Mouse (Mus musculus) adipocyte (in vitro differentiated cells): ENCODE measurements around the gene Ralgapb.

ENCODE experiments used
- DNase-seq: peaks from one replicate; pipeline ENCODE4 v3.0.0-alpha.2; 2016; ENCODE audit warnings: low spot score

The Ralgapb gene

DNA sequence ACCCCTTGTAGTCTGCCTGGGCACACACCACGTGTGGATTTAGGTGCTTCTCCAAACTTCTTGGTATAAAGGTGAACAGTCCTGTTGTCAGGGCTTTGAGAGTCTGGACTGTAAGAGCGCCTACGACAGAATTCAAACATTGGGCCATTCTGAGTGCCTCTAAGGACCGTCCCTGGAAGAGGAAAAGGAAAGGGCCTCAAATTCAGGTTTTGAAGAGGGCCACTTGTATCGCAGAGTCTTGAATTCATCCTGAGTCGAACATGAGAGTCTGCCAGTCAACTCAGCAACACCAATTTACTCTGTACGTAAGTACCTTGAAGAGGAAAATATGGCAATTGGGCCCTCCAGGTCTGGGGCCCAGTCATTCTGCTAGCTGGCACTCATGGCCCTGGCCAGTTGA is 6.7 kb upstream of the Ralgapb start:
- no peak for DNase-seq

DNA sequence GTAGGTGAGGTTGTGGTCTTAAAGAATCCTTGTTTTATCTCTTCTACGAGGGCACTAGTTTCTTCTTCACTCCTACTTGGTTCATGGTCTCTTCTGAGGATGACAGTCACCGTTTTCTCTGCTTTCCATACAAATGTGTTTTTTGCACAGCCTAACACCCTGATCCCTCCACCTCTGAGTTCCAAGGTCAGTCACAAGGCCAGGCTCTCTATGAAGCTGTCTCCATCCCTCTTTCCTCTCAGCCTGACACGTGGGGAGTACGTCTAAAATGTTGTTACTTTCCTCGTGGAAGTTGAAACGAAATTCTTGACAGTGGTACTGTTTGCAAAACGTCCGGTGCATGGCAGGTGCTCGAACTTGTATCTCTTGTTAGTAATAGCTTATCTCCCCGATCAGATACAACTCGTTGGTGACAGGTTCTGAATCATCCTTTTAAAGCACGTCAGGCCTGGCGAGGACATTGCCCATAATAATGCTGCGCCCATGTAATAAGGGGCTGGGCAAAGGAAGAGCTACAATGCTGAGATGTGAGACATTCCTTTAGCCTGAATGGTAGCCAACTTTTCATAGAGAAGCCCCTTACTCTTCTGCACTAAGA is 552 bp upstream of the Ralgapb start:
- no peak for DNase-seq

DNA sequence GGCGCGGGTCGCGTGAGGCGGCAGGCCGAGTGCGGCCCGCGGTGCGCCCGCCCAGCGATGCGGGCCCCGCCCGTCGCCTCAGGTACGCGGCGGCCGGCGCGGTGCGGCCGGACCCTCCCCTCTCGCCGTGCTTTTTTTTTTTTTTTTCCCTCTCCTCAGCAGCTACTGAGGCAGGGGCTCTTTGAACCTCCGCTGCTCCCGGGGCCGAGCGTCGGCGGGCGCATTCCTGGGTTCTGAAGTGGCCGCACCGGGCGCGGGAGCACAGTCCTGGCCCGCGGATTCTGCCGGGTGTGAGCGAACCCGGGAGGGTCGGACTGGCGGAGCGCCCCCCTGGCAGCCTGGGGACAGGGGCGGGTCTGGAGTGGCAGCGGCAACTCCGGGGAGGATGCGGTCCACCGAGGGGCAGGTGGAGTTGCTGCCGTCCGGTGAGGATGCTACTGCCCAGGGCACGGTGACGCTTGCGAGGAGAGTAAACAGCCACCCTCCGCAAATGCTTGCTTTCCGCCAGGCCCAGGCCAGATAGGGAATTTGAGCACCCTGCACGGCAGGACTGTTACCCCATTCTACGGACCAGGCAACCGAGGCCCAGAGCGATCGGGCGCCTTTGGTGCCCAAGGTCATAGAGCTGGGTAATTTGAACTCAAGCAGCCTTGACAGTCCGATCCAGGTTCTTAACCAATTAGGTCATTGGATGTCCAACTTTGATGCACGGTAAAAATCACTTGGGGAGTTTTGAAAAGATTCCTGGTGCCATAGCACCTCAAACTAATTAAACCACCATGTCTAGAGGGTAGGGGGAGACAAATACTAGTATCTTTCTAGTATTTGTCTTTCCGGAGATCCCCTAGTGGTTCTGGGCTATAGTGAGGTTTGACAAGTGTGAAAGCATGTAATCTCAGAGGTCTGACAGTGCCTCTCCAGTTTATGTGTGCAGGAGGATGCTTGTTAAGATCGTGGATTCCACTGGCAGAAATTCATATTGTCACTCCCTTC is 670 bp downstream of the Ralgapb start:
- DNase-seq: peak; percentile 27

DNA sequence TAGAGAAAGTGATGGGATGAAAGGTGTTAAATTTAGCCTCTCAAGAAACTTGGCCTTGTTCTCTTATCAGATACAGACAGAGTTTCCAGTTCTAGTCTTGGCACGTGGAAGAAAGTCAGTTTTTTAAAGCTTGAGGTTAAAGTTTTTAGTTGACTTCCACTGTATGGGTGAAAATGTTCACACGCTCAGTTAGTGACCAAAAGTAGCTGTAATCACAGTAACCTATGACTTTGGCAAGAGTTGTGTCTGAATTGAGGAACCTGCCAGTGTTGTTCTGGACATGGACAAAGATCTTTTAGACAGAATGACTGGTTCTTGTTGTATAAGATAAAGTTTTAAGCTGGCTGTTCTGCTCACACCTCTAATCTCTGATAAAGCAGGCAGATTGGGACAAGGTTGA is 3.6 kb downstream of the Ralgapb start:
- peak; percentile 39 for DNase-seq

DNA sequence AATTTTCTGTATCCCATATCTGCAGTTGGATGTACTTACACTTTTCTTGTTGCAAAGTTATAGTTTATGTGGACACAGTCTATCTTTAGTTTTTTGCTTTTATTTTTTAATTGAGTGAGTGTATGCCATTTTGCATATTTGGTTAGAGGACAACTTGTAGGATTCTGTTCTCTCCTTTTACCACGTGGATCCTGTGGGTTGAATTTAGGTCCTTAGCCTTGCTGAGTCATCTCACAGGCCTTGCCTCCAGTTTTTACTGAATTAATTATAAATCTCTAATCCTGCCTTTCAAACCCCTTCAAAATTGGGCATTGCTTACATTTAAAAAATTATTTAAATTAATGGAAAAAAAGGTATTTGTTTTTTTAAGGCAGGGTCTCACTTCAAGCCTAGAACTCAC is 6.2 kb downstream of the Ralgapb start:
- DNase-seq: no peak

DNA sequence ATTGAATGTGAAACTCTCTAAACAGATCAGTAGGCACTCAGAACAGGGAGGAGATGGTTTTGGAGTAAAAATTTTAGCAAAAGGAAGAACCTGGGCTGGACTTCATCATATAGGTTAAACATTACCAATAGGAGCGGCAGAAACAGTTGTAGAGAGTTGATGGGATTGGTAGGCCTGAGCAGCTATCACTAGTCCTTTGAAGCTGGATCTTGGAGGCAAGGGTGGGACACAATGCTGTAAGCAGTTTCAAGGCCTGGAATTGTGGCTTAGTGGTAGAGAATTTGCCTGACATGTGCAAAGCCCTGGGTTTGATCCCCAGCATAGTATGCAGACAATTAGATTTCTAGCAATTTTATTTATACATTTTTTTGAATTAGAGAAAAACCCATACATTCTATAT is 9.0 kb downstream of the Ralgapb start:
- DNase-seq: no peak

DNA sequence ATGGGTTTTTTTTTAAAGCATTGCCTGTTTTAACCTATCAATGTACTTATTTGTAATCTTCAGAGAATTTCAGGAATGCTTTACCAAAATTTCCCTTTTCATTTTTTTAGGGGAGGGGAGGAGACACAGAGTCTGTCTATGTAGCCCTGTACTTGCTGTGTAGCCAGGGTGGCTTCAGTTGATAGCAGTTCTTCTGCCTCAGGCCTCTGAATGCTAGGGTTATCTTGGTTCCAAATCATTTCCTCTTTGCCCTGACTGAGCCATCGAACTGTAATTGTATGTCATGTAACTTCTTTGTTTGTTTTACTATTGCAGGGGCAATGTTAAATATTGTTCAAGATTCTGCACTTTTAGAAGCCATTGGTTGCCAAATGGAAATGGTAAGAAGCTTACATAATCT is 36.2 kb downstream of the Ralgapb start:
- DNase-seq: no peak

DNA sequence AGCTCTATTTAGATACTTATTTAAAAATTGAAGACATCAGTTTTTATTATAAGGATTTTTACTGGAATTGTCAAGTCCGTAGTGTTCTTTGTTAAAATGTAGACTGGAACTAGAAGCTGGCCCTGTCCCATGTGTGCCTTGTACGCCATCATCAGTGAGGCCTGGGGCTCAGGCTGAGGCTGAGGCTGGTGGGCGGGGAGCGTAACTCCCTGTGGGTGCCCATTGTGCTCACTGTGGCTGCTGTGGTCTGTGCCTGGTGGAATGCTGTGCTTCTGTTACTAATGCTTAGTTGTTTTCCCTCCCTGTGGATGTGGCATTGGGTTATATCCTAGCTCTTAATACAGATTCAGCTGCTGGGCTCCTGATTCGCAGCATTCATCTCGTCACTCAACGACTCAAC is 40.2 kb downstream of the Ralgapb start:
- no peak for DNase-seq

DNA sequence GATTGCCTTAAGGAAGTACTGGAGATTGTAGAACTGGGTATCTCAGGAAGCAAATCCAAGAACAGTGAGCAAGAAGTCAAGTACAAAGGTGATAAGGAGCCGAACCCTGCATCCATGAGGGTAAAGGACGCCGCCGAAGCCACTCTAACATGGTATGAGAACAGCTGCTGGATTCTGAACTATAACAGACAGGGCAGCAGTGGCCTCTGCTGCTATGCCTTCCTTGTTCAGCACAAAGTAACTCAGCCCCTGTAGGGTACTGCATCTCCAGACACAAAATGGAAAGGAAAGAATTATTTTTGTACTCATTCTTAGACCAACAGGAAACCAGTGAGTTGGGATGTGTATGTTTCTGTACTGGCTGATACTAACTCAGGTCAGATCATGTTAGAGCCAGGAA is 46.8 kb downstream of the Ralgapb start:
- no peak for DNase-seq

DNA sequence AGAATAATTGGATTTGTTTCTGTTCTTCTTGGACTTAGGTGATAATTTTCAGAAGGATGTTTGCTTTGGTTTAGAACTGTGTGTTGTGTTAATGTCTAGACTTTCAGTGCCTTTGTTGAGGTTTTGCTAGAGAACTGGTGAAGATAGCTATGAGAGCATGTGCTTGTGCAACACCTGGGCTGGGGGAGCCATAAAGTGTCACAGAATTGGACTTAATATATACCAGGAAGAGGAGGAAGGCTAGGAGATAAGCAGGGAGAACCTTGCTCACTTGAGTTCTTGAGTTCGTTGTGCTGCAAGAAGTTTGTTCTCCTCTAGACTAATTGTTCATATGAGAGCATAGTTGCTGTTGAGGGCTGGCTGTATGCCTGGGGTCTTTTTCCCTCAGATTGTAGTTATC is 48.0 kb downstream of the Ralgapb start:
- no peak for DNase-seq

DNA sequence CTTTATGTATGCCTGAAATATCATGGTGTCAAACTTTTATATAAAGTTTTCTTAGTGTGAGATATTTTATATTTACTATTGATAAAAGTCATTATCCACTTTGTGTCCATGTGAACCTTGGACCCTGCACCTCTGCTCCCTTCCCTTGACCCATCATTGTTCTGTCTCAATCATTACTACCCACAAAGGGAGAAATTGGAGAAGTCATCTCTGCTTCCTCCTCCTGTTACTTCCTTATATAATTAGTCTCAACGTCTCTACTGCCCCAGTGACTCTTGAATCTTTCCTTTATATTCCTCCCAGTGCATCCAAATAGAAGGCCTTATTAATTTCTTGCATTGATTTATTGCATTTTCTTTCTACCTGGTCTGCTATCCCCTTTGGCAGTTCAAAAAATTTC is 52.8 kb downstream of the Ralgapb start:
- no peak for DNase-seq

DNA sequence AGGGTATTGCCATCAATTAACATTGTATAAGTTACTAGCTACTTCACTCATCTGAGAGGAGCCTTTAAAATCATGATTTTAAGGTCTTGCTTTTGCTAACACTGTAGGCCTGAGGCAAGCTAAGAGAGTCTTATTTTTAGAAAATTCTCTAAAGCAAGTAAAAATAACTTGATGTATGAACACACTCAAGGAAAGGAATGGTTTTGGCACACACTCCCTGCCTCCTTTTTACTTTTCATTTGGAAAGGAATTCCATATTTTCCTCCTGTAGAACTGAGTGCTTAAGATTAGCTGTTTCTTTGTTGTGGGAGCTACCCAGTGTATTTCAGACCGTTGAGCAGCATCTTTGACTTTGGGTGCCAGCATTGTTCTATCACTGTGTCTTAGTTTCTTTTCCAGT is 64.5 kb downstream of the Ralgapb start:
- DNase-seq: no peak

DNA sequence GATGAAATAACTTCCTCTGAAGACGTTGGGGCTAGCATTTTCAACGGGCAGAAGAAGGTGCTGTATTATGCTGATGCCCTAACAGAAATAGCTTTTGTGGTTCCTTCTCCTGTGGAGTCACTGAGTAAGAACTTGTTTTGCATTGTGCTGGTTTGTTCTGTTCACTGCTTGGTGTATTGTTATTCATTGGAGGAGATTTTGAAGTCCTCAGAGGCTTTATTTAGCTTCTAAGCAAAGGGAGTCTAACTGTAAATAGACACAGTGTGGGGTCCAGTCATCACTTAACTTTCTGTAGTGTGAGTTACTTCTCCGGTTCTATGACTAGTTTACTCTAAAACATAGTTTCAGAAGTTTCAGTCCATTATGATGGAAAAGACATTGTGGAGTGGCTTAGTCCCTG is 68.0 kb downstream of the Ralgapb start:
- no peak for DNase-seq

DNA sequence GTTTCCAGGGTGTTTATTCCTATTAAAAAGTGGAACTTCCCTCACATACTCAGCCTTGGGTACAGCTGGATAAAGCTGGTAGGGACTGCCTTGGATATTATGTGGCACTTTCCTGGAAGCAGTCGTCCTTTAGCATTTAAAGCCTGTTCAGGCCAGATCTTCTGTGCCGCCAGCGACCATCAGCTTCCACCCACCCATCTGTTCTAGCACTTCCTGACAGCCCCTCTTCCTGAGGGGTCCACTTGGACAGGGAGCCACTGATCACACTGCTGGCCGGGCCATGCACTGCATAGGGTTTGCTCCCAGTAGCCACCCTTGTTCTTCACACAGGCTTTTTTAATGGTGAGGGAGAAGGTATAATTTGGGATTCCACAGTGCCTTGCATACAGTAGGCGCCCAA is 88.8 kb downstream of the Ralgapb start:
- DNase-seq: no peak

DNA sequence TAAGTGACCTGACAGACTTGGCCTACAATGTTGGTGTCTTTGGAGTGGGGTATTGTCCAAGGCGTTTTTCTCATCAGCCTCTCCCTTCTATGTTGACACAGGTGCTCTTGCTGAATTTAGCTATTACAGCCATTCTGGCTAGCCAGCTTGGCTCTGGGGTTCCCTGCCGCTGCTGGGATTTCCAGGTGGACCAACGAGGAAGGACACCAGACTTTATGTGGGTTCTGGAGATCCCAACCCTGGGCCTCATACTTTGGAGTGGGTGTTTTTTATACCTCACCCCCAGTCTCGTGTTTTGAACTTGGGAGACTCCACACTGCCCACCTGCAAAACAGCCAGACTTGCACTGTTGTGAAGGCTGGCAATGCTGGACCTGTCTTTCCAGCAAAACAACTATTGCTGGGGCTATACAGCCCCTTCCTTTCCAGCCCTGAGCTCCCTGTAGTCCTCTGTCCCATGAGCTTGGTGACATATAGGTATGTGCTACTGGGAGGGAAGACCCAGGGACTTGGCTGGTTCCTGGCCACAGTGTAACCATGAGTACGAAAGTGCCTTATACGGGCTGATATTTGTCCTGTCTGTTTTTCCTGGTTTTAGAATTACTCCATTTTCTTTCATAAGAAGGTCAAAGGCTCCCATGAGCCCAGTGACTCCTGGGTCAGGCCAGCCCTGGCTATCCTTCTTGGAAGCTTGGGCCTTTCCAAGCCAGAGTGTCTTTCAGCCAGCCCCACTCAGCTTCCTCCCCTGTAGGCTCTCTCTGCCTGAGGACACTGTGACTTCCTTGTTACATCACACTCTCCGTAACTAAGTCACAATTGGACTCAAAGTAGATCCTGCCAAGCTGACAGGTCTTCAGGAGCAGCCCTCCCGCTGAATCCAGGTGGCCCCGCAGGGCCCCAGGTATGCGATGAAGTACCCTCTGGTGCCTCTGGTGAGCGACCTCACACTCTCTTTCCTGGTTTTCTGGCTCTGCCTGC is 92.5 kb downstream of the Ralgapb start, which contains the start of gene Adig:
Adig (plus strand) TSS at position 777 of the 977 bp plus-strand sequence.
- peak; percentile 94 for DNase-seq

DNA sequence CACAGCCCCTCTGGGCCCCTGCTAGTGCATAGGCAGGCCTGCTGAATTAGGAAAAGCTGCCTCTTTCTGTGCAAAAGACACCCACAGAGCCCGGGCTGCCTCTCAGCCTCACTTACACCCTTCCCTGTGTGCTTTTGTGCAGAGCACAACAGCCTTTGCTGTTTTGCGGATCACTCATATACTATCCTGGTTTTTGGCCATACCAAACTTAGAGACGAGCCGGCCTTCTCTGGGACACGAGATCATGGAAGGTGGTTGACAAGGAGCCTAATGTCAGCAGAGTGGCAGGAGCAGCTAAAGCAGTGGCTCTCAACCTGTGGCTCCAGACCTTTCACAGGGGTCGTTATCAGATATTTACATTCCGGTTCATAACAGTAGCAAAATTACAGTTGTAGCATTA is 93.6 kb downstream of the Ralgapb start:
- no peak for DNase-seq

DNA sequence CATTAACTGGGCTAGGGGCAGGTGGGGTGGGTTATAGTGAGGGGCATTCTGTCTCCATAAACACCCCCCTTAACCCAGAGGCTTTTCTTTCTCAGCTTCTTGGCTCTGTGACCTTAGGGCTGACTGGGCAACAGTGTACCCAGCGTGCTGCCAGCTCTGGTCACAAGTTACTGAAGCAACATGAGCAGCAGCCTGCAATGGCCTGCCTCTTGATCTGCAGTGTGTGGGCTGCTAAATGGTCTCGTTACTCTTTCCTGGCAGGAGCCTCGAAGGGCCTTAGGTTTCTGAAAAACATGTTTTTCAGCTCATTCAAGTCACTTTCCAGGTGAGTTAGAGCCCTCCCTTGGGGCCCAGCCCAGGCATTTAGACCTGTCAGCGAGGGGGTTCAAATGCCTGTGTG is 94.0 kb downstream of the Ralgapb start:
- DNase-seq: peak; percentile 96

DNA sequence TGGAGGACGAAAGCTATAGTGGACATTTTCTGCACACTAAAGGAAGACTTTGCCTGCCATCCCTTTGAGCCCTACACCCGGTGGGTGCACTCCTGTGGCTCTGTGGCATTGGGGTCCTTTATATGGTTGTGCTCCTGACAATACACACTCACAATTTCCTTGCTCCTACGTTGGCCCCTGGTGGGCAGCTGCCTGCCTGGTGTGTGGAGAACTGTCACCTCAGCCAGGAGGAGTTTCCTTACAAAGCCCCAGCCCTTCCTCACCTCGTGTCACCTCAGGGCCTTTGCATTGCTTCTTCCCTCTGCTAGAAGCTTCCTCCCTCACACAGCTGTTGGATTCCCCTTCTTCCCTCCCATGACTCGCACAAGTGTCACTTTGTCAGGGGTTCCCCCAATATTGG is 96.8 kb downstream of the Ralgapb start:
- DNase-seq: no peak

DNA sequence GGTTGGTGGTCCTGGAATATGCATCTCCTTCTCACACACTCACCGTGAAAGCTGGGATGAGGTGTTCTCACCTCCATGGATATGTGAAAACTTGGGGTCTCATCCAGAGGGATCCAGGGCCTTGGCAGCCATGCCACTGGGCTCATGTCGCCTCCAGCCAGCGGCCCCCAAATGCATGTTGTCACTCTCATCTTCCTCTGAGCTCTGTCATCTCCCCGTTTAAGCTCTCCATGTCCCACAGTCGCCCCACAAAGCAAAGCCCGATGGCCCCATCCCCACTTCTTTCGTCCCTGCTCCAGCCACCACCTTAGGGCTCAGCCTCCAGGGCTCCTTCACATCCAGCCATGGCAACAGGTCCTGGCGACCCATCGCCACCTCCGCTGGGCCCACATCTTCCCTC is 97.4 kb downstream of the Ralgapb start:
- DNase-seq: no peak

DNA sequence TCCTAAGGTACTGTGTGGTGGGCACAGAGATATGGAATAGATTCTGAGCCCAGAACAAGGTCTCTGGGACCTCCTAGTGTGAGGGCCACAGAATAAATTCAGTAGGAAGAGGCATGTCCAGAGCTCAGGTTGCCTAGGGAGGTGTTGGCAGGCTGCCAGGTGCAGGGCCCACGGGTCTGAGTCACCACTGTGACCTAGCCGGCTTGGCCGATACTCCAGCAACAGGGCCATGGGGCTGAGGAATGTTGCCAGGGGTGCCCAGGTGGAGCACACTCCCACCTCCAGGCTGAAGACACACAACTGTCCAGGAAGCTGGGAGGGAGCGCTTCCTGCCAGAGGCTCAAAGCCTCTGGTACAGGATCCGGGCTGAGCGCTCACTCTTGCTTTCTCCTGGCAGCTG is 101.0 kb downstream of the Ralgapb start:
- peak; percentile 55 for DNase-seq

DNA sequence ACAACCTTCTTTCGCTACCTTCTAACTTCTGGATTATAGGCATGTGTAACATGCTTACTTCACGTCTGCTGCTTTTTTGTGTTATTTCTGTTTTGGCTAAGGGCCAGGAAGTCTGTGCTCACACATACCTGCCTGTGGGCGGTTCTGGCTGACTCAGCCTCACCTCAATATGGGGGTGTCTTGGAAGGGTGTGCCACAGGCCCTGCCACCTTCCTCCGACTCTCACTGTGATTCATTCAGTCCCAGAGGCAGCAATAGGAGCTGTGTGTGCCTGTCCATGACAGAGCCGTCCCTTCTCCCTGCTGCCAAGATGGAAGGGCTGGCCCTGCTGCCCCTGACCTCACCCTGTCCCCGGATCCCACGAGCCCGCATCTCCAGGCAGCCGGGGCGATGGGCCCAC is 102.9 kb downstream of the Ralgapb start, which contains the start of gene Arhgap40:
Arhgap40 (plus strand) TSS at position 269 of the 400 bp plus-strand sequence.
- DNase-seq: no peak

DNA sequence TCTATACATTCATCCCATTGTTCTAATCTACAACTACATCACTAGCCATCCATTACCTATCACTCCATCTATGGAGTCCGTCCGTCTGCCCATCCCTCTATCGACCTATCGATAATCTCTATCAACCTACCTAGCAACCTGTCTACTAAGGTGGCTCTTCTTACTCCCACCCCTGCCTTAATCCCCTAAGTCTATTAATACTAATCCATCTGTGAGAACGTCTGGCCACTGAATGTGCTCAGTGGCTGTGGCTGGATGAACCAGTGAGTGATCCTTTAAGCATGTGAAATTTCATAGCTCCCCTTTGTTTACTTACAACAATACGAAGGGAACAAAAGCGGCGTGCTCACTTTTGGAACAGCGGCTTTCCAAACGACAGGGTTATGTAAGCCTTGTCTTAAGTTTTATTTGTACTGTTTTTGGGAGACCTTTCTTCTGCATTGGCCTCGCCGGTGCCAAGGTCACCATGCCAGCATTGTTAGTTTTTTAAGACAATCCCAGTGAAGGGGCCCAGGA is 104.2 kb downstream of the Ralgapb start:
- DNase-seq: no peak
